Mouse (Mus musculus) ES-E14 (cell line): Measurements from ENCODE around the gene Slc6a18. TPM values are rescaled to one million over a fixed set of nuclear protein-coding genes. Genes with fewer than 3 reads are reported as not detected.

Experiments used
- DNase-seq: peaks from one replicate; pipeline ENCODE4 v3.0.0-alpha.2; 2013; ENCODE audit warnings: low read depth, low spot score
- H3K27ac ChIP-seq: 2 replicates; pipeline ENCODE4 v1.5.1; 2012; ENCODE audit warnings: low read depth, mild to moderate bottlenecking, low read length, moderate library complexity, mixed read lengths; ENCODE audit not compliant: poor library complexity, insufficient read depth, severe bottlenecking
- H3K36me3 ChIP-seq: 2 replicates; pipeline ENCODE4 v1.6.1; 2012; ENCODE audit warnings: mild to moderate bottlenecking, low read length, moderate library complexity, mixed read lengths; ENCODE audit not compliant: control insufficient read depth, poor library complexity, insufficient read depth, severe bottlenecking
- H3K4me1 ChIP-seq, 2 experiments: fragments of 150-350 bp in 1 of 2; sonication (generic) in 1 of 2; 2 replicates each; pipeline ENCODE4 v1.6.1; 2012; ENCODE audit warnings: low read length in 2 of 2, mild to moderate bottlenecking in 1 of 2, mixed read lengths in 1 of 2; ENCODE audit not compliant: control insufficient read depth in 2 of 2, insufficient read depth in 2 of 2, poor library complexity in 1 of 2
- H3K4me3 ChIP-seq, 2 experiments: fragments of 150-350 bp in 1 of 2; sonication (generic) in 1 of 2; 2 replicates each; pipeline ENCODE4 v1.5.1; 2012; ENCODE audit warnings: low read length in 2 of 2, low read depth in 1 of 2, mild to moderate bottlenecking in 1 of 2, mixed read lengths in 1 of 2; ENCODE audit not compliant: insufficient read depth in 1 of 2, poor library complexity in 1 of 2, severe bottlenecking in 1 of 2
- H3K9ac ChIP-seq: 2 replicates; pipeline ENCODE4 v1.6.1; 2012; ENCODE audit warnings: low read depth, mild to moderate bottlenecking, low read length, mixed read lengths; ENCODE audit not compliant: poor library complexity, insufficient read depth, severe bottlenecking
- H3K9me3 ChIP-seq: fragments of 150-350 bp; sonication (generic); 2 replicates; pipeline ENCODE4 v1.6.1; 2012; ENCODE audit warnings: low read depth, mild to moderate bottlenecking, low read length; ENCODE audit not compliant: control insufficient read depth, insufficient read depth
- CHD2 ChIP-seq: IDR thresholded peaks from 2 replicates; pipeline ENCODE4 v1.6.1; 2014; ENCODE audit warnings: mild to moderate bottlenecking, low read depth, low read length, inconsistent platforms
- HCFC1 ChIP-seq: IDR thresholded peaks from 2 replicates; pipeline ENCODE4 v1.6.1; 2012; ENCODE audit warnings: low read length, inconsistent platforms, borderline replicate concordance; ENCODE audit not compliant: insufficient read depth
- MAFK ChIP-seq: IDR thresholded peaks from 2 replicates; pipeline ENCODE4 v1.6.1; 2014; ENCODE audit warnings: mild to moderate bottlenecking, low read depth, low read length, inconsistent platforms; ENCODE audit not compliant: insufficient read depth
- ZC3H11A ChIP-seq: IDR thresholded peaks from 2 replicates; pipeline ENCODE4 v1.6.1; 2012; ENCODE audit warnings: low read depth, mild to moderate bottlenecking, inconsistent platforms, low read length, borderline replicate concordance
- ZNF384 ChIP-seq: IDR thresholded peaks from 2 replicates; pipeline ENCODE4 v1.6.1; 2012; ENCODE audit warnings: low read depth, low read length, inconsistent platforms
- in situ Hi-C, 2 experiments: fragments of 600-800 bp; cut with MboI; formaldehyde crosslinking; loops; one replicate each; pipeline ENCODE4 v1.15.1; 2025; ENCODE audit warnings: low sequenced_read_pairs in 2 of 2, inconsistent platforms in 1 of 2; ENCODE audit not compliant: unreplicated experiment in 2 of 2
- total RNA-seq: library from RNA; depleted of rRNA; stranded (reverse); fragments of 300-350 nt; gene quantifications from 2 replicates; pipeline ENCODE4 v1.2.3, GENCODE M21; 2012; rRNA removed

Slc6a18 gene
- total RNA-seq, 1 experiment, result not detected

GRCm38 (mm10) chr13:73626745-73627549 is 50.9 kb downstream of the Slc6a18 start, which contains the start of gene Tert:
Tert (plus strand) TSS chr13:73626911.
- TF ChIP-seq CHD2 (no peak), ZC3H11A (no peak), MAFK (no peak), HCFC1 (no peak)
- Histone ChIP-seq H3K9me3 (no peaks in the 10 kb centered on the region), H3K4me3 (peak within 1 kb of the TSS; percentile 64 to 81), H3K4me1 (peaks cover 0 to 10% of the 10 kb centered on the region in 2 experiments; a peak in 1 of 4 replicates), H3K36me3 (peaks cover 2% of the 10 kb centered on the region; the same call in 1 of the 2 replicates), H3K9ac (peak within 1 kb of the TSS; percentile 79), H3K27ac (no peak within 1 kb of the TSS)
- in situ Hi-C loops, result no loop called here
- peak; percentile 94 for DNase-seq

- TF ChIP-seq ZNF384 (no peak), CHD2 (no peak), ZC3H11A (no peak), HCFC1 (no peak)
- Histone ChIP-seq H3K36me3 (peaks cover 4% of the 10 kb centered on the region), H3K9me3 (no peaks in the 10 kb centered on the region), H3K27ac (no peak overlapping the region), H3K4me1 (peaks cover 0 to 10% of the 10 kb centered on the region in 2 experiments; a peak in 1 of 4 replicates), H3K9ac (peak overlapping the region; percentile 24; the same call in 1 of the 2 replicates), H3K4me3 (peak overlapping the region in 1 of 2 experiments; percentile 55; a peak in 3 of 4 replicates)
- no peak for DNase-seq
- in situ Hi-C loops, result no loop called here
Measured at GRCm38 (mm10) chr13:73626410-73626744, 51.4 kb downstream of the Slc6a18 start.

GRCm38 (mm10) chr13:73620637-73621036 is 57.2 kb downstream of the Slc6a18 start:
- DNase-seq, result no peak
- H3K4me3 ChIP-seq, result no peak overlapping the region
- in situ Hi-C loops, result no loop called here
- peaks cover 38% of the 10 kb centered on the region for H3K36me3 ChIP-seq
- no peak overlapping the region for H3K9ac ChIP-seq
- no peak overlapping the region for H3K27ac ChIP-seq
- H3K4me1 ChIP-seq, result no peaks in the 10 kb centered on the region
- TF ChIP-seq CHD2 (no peak), ZC3H11A (no peak), ZNF384 (peak; percentile 93)
- H3K9me3 ChIP-seq, result no peaks in the 10 kb centered on the region

- no peak for TF ChIP-seq HCFC1
- no peak for TF ChIP-seq ZNF384
- no peak for TF ChIP-seq MAFK
- TF ChIP-seq CHD2, result no peak
- no peak for TF ChIP-seq ZC3H11A
- Histone ChIP-seq H3K36me3 (peaks cover 57% of the 10 kb centered on the region), H3K9ac (no peak overlapping the region), H3K4me1 (no peaks in the 10 kb centered on the region), H3K27ac (no peak overlapping the region), H3K4me3 (no peak overlapping the region), H3K9me3 (no peaks in the 10 kb centered on the region)
- DNase-seq, result no peak
- in situ Hi-C loops, result no loop called here
Measured at GRCm38 (mm10) chr13:73618406-73618805, 59.4 kb downstream of the Slc6a18 start.

Other genes starting within 250 kb of the Slc6a18 start
- 105 and 128 TPM in 2 replicates for gene Lpcat1, start 210.8 kb downstream of the Slc6a18 start, total RNA-seq
- gene Slc6a3, start 141.3 kb downstream of the Slc6a18 start, total RNA-seq, result 0.16 and 0.18 TPM in 2 replicates
- gene Clptm1l, start 74.0 kb downstream of the Slc6a18 start, total RNA-seq, result 106 and 107 TPM in 2 replicates
- gene Tert, start 51.1 kb downstream of the Slc6a18 start, total RNA-seq, result 11.7 and 21.0 TPM in 2 replicates
- 0.09 and 0.16 TPM in 2 replicates for gene Slc6a19, start 26.8 kb upstream of the Slc6a18 start, total RNA-seq
- 87.1 and 126 TPM in 2 replicates for gene Slc12a7, start 55.1 kb upstream of the Slc6a18 start, total RNA-seq
- gene Nkd2, start 169.6 kb upstream of the Slc6a18 start, total RNA-seq, result 1.8 and 2.6 TPM in 2 replicates